Mouse (Mus musculus) c-Kit-positive CD71-negative TER-119-negative erythroid progenitor cells, embryonic 14.5 days (primary cell): Measurements from ENCODE around the gene Gja10.
A peak's percentile ranks its signal among the peaks of the same experiment; 100 is the strongest.

ENCODE experiments used
- DNase-seq: peaks from one replicate; pipeline ENCODE4 v3.0.0-alpha.2; 2013; ENCODE audit warnings: low read depth

Gja10 gene

GRCm38 (mm10) chr4:32602660-32603059, at the start of gene Gja10:
Gene Gja10 (minus strand): TSS chr4:32602760.
- DNase-seq: no peak

DNA sequence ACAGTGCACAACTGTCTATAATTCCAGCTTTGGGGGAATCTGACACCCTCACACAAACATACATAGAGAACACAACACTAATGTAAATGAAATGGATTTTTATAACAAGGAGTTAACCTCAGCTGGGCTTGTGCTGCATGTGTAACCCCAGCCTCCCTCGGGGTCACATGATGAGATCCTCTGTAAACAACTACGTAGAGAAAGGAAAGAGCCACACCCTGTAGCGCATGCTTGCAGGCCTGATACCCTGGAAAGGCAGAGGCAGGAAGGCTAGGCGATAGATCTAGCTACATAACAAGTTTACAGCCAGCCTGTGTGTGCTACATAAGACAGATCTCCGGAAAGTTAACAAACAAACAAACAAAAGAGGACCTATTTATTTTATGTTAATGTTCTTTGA, 49.1 kb upstream of the Gja10 start:
- DNase-seq: no peak

DNA sequence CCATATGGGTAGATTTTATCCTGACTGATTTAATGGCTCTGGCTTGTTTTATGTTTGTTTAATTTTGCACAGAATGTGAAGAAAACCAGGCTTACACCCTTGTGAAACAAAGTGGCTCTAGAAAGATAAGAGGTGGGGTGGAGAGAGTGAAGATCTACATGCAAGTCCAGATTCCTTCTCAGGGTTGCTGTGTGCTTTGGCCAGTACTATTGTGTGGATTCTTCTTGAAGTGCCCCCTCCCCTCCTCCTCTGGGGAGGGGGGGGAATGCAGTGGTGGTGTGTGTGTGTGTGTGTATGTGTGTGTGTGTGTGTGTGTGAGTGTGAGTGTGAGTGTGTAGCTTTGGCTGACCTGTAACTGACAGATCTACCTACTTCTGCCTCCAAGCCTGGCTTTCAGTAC, 19.1 kb upstream of the Gja10 start:
- no peak for DNase-seq

DNA sequence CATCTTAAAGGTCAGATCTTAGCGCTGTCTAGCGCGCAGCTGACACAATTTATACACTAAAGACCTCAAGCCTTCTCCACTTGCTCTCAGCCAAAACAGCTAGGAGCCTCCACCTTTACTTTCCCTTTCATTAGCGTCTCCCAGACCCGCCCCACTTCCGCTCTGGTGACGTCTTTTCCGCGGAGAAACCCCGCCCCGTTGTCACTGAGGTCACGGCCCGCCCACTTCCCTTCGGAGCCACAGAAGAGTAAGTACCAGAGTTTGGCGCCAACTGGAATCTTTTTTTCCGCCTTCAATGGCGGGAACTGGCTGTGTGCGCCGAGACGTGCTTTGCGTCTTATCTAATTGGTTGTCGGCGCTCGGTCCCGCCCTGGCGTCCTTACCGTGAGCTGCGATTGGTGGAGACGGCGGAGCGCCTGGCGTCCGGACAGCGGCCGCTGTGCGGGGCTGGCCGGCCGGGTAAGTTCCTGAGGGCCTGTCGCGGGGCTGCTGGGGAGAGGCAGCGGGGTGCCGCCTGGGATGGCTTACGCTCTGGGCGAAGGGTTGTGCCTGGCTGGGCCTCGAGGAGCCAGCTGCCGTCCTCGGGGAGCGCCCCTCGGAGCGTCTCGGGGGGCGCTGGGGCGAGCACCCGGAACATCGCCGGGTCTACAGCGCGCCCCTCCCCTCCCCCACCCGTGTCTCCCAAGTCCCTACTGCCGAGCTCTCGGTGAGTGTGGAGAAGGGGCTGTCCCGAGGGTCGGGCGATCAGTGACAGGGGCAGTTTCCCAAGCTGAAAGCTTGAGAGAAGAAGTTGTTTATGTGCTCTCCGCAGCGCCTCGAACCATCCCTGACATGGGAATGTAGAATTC, 12.7 kb upstream of the Gja10 start, which contains the start of gene Casp8ap2:
Gene Casp8ap2, plus strand, starts transcription at position 418 of the 848 bp plus-strand sequence.
- peak; percentile 99 for DNase-seq

DNA sequence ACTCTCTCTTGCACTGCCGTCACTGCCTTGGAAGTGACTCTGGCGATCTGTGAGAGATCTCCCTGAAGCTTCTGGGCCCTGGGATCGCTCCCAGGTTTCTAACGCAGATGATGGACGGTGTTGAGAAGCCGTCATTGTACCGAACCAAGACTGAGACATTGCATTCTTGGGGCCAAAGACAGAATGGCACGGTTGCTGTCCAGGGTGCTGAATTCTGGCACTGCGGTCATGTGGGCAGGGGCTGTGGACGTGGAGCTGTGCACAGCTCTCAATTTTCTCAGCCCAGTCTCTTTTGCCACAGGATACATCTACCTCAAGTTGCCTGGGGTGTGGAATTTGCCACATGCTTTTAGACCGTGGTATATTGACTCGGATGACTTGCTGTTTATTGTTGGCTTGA, 1.4 kb downstream of the Gja10 start:
- DNase-seq: peak; percentile 60

DNA sequence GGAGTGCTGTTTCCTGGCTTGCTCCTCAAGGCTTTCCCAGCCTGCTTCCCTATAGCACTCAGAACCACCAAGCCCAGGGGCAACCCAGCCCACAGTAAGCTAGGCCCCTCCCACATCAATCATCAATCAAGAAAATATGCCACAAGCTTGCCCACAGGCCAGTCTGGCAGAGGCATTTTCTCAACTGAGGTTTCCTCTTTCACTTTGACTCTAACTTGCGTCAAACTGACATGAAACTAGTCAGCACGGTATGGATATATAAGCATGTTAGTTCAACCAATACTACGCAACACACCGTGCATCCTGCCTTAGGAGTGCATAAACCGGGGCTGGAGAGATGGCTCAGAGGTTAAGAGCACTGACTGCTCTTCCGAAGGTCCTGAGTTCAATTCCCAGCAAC, 14.3 kb downstream of the Gja10 start:
- peak; percentile 32 for DNase-seq

DNA sequence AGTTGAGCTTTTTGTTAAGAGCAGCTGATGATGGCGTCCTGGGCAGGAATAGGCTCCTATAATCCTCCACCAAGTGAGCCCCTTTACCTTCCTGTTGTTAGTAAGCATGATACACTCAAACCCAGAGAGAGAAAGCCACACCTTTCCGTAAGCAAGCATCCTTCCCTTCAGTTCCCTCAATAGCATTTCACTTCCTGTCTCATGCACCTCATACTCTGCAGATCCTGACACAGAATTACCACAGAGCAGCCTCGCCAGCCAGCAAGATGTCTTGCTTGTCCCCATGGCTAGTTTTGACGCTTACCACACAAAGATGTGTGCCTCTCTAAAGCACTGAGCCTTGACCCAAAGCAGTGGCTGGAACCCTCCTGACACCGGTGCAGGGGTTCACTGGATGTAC, 15.0 kb downstream of the Gja10 start:
- no peak for DNase-seq

GRCm38 (mm10) chr4:32586596-32586995, 16.0 kb downstream of the Gja10 start:
- peak; percentile 66 for DNase-seq

DNA sequence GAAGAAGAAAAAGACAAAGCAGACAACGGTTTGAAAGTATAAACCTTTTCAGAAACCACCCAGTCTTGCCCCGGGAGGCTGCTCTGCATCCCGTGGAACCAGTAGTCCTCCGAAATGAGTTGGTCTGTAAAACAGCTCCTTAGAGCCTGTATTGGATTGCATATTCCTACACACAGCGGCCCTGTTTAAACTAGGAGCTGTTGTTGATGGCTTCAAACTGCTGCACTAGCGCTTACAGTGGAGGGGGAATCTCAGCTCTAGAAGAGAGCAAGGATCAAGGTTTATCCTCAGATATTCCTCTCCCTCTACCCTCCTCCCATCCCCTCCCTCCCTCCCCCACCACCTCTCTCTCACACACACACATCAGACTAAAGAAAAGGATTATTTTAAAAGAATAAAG, 18.4 kb downstream of the Gja10 start:
- DNase-seq: no peak

- no peak for DNase-seq
Observed at GRCm38 (mm10) chr4:32579850-32580249, 22.7 kb downstream of the Gja10 start.

GRCm38 (mm10) chr4:32575165-32575564, 27.4 kb downstream of the Gja10 start:
- no peak for DNase-seq

DNA sequence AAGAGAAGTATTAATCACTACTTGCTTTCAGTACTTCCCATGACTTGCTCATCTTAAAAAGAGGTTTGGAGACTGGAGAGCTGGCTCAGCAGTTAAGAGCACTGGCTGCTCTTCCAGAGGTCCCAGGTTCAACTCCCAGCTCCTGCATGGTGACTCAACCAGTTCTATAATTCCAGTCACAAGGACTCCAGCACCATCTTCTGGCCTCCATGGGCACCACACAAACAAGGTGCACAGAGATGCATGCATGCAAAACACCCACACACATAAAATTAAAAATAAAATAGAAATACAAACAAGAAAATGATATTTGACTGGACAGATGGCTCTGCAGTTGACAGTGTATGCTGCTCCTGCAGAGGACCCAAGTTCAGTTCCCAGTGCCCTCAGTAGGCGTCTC, 28.0 kb downstream of the Gja10 start:
- DNase-seq: no peak

- DNase-seq: no peak
Observed at GRCm38 (mm10) chr4:32573586-32573985, 29.0 kb downstream of the Gja10 start.

- peak; percentile 36 for DNase-seq
Observed at GRCm38 (mm10) chr4:32572118-32572517, 30.4 kb downstream of the Gja10 start.

- no peak for DNase-seq
Observed at GRCm38 (mm10) chr4:32571441-32571840, 31.1 kb downstream of the Gja10 start.

GRCm38 (mm10) chr4:32570939-32571317, 31.6 kb downstream of the Gja10 start:
- DNase-seq: no peak

DNA sequence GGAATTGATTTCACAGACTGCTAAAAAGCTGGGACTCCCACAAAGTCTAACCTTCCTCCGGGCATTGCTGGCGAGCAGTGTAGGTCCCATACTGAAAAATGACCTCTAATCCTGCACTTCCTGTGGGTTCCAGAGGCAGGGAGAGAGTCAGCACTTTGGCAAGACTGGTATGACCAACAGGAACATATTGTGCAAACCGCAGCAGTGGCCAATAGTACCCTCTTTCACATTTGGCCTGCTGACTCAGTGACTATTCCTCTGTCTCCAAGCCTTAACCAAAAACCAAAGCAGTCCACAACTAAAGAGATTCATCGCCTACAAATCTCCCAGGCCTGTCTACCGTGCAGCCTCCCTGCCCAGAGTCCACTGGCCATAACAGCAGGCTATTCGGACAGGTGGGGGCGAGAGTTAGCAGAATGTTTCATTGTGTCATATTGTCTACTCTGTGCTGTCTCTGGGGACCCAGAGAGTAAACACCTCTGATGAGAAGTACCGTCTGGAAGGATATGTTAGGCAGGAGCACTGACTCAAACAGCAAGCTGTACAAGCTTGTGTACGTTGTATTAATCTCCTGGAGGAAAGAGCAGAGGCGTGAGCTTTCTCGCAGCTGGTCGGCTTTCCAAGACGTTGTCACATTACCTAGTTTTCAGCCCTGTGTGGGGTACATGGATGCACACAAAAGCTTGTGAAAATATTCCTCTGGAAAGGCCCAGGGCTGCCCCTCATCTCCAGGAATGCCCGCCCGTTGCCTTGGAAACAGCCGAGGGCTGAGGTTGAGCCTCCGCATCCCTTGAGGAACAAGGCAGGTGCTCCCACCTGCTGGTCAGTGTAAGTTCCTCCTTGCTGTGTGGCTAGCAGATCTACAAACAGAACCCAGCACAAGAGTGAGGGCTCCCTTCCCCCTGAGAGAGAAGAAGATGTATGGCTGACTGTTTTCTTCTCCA, 32.3 kb downstream of the Gja10 start:
- DNase-seq: no peak

- DNase-seq: no peak
Observed at GRCm38 (mm10) chr4:32569054-32569453, 33.5 kb downstream of the Gja10 start.

- DNase-seq: no peak
Observed at GRCm38 (mm10) chr4:32564918-32565317, 37.6 kb downstream of the Gja10 start.

DNA sequence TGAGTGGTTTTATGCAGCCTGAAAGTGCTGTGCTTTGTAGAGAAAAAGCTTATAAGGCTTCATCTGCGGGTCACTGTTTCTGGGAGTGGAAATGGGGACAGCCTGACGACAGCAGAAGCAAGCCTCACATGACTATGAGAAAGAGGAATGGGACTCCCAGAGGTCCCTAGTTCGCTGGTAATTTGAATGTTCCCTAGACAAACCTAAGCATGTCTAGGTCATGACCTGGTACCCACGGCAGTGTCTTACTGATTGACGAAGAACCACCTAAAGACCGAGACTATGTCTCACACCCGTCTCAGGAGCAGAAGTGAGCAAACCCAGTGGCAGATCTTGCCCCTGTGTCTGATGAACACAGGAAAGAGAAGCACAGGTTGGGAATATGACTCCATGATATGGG, 38.1 kb downstream of the Gja10 start:
- no peak for DNase-seq

GRCm38 (mm10) chr4:32562319-32563115, 40.0 kb downstream of the Gja10 start:
- no peak for DNase-seq

DNA sequence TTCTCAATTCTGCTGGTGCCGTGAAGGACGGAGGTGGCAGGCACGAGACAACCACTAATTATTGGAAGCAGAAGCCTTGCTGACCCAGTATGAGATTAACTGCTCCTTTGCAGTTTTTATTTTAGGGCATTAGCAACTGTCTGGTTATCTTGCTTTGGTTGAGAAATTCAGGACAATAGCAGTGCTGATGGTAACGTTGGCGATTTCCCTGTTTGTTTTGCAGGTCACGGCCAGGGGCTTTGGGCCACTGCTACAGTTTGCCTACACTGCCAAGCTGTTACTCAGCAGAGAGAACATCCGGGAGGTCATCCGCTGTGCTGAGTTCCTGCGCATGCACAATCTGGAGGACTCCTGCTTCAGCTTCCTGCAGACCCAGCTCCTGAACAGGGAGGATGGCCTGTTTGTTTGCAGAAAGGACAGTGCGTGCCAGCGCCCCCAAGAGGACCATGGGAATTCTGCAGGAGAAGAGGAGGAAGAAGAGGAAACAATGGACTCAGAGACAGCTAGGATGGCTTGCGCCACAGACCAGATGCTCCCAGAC, 40.9 kb downstream of the Gja10 start:
- DNase-seq: no peak
